ENCODE assay signal across 19 mouse cellular contexts in the genomic region with DNA sequence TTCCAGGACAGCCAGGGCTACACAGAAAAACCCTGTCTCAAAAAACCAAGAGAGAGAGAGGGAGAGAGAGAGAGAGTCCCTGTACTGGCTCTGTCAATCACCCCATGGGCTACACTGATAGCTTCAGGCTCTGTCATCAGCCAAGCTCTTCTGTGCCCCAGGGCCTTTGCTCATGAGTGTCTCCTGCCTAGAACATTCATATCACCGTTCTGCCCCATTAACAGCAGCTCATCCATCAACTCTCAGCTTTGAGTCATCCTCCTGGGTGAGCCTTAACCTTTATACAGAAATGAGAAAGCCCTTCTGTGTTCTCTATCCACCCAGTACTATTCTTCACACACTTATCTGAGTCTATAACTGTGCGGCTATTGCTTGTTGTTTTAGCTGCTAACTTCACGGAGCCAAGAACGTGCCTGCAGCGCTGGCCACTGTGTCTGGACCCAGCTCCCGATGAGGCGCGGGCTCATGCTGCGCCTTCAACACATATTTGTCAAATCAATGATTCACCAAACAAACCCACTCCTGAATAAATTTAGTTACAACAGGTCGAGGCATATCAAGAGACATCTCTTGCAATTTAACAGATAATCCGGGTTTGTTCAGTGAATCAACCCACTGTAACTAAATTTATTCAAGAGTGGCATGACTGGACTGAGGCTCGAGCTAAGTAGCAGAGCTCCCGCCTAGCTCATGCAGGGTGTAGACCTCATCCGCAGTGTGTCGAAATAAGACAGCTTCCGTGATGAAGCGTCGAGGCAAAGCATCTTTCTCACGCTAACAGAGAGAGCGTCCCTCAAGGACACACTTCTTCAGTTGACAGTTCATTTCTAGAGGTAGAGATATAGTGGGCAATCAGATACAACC.
"Had no signal": no experiment of that assay in that cellular context is flagged by ENCODE, and none has a peak within 500 bp of the region (broad histone marks: within the 10 kb centered on the region; RNA-seq: fewer than 3 reads in every experiment).

No protein-coding gene starts in this region.

- DNase-seq: kidney, adult 2 months; kidney, postnatal 36 days; layer of hippocampus, adult 9-11 months; liver; lung, adult 2 months; lung, postnatal 4 days; midbrain, embryonic 14.5 days; retina, postnatal 1 day; right cerebral cortex, postnatal 4 days; spleen, adult 18-20 months; thymus, adult 18-20 months; thymus, postnatal 14 days had no signal

- H3K27ac ChIP-seq: kidney, postnatal 0 days; limb, embryonic 12.5 days; liver, embryonic 15.5 days; midbrain, embryonic 10.5 days; neural tube, embryonic 13.5 days had no signal

- H3K36me3 ChIP-seq: limb, embryonic 12.5 days; liver, embryonic 15.5 days; midbrain, embryonic 10.5 days; neural tube, embryonic 13.5 days had no signal

- H3K4me1 ChIP-seq: neural tube, embryonic 13.5 days had no signal

- ATAC-seq: intestine, embryonic 16.5 days; lung, postnatal 0 days had no signal

- H3K4me3 ChIP-seq: limb, embryonic 12.5 days; liver, embryonic 15.5 days; midbrain, embryonic 10.5 days; neural tube, embryonic 13.5 days had no signal

- H3K27me3 ChIP-seq: limb, embryonic 12.5 days; neural tube, embryonic 13.5 days had no signal
